Mouse (Mus musculus) stomach, postnatal 0 days (tissue): ENCODE results near the gene Gm49361.

ENCODE experiments used
- CTCF ChIP-seq: IDR thresholded peaks from 2 replicates; pipeline ENCODE4 v1.5.1; 2016; ENCODE audit warnings: antibody characterized with exemption, low read depth, mild to moderate bottlenecking, moderate library complexity
- EP300 ChIP-seq: optimal IDR thresholded peaks from 2 replicates; pipeline ENCODE3; 2016; ENCODE audit warnings: antibody characterized with exemption

DNA sequence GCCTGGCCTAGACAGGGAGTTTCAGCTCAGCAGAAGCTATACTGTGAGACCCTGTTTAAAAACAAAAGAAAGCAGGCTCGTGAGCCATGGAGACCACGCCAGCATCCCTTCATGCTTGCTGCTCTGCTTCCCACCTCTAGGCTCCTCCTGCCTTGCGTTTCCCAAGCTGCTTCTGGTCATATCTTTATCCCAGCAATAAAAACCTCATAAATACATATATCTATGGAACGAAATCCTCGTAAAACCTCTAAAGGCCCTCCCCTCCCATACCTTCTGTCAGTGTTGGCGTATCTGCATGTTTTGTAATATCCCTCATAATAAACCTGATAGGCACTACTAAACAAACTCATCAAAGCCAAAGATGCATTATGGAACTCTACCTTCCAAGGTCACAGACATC, 59.3 kb downstream of the Gm49361 start:
- TF ChIP-seq CTCF (no peak), EP300 (no peak)
